In the genomic region with DNA sequence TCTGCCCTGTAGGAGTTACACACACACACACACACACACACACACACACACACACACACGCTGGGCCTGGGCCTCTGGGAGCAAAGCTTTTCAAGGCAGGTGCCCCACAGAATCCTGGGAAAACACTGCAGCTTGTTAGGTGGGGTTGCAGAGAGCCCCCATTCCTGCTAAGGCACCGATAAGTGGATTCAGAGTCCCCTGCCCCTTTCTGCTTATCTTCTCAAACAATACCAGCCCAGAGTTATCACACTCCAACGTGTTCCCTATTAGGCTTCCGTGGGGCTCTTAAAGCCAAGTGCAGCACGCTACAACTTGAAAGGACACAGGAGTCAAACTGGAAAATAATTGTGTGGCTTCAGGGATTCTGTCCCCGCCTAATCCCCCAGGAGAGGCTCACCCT, we compare ENCODE assay signal across 14 mouse cellular contexts.
DNase-seq lines count a peak whose midpoint lies in the region; ATAC-seq and TF ChIP-seq lines count a peak whose summit lies in the region.
"Had no signal": no experiment of that assay in that cellular context is flagged by ENCODE, and none has a peak within 500 bp of the region (broad histone marks: within the 10 kb centered on the region; RNA-seq: fewer than 3 reads in every experiment).

No protein-coding gene starts in this region.

- no peak overlapping the region for H3K9ac ChIP-seq in stomach, embryonic 14.5 days (replicated peaks; ENCODE audit: low read depth, low read length)
- H3K9ac ChIP-seq in stomach, postnatal 0 days (ENCODE audit: low read length), result no peak overlapping the region
- H3K9ac ChIP-seq in liver, embryonic 15.5 days, result peak overlapping the region; percentile 37; the same call in 1 of the 2 replicates
- H3K9ac ChIP-seq: intestine, embryonic 15.5 days; lung, embryonic 14.5 days had no signal

- peak overlapping the region; percentile 83 for H3K27ac ChIP-seq in heart, embryonic 10.5 days
- no peak overlapping the region for H3K27ac ChIP-seq in stomach, embryonic 14.5 days (ENCODE audit: low read length)
- H3K27ac ChIP-seq in stomach, postnatal 0 days (replicated peaks), result no peak overlapping the region
- peak overlapping the region; percentile 84 for H3K27ac ChIP-seq in liver, embryonic 15.5 days (replicated peaks)
- H3K27ac ChIP-seq: heart, adult 2 months; intestine, embryonic 15.5 days had no signal

- H3K4me2 ChIP-seq in stomach, embryonic 14.5 days (replicated peaks; ENCODE audit: low read depth, low read length), result no peak overlapping the region
- H3K4me2 ChIP-seq in stomach, postnatal 0 days (replicated peaks; ENCODE audit: low read depth), result no peak overlapping the region
- peak overlapping the region; percentile 39 for H3K4me2 ChIP-seq in liver, embryonic 15.5 days
- H3K4me2 ChIP-seq: intestine, embryonic 15.5 days; lung, embryonic 14.5 days had no signal

- peaks cover 30% of the 10 kb centered on the region for H3K4me1 ChIP-seq in heart, embryonic 10.5 days
- no peaks in the 10 kb centered on the region for H3K4me1 ChIP-seq in stomach, embryonic 14.5 days (ENCODE audit: control insufficient read depth, insufficient read depth, low read length)
- no peaks in the 10 kb centered on the region for H3K4me1 ChIP-seq in stomach, postnatal 0 days (replicated peaks; ENCODE audit: control insufficient read depth, insufficient read depth)
- H3K4me1 ChIP-seq in liver, embryonic 15.5 days (replicated peaks), result peaks cover 62% of the 10 kb centered on the region

- TF ChIP-seq CTCF in stomach, postnatal 0 days (IDR thresholded peaks at IDR 0.05; ENCODE audit: low read depth), result no peak

- no peak for TF ChIP-seq EP300 in stomach, postnatal 0 days (optimal IDR thresholded peaks at IDR 0.05)

- ATAC-seq in stomach, embryonic 14.5 days (ENCODE audit: insufficient number of reproducible peaks, insufficient read depth, low FRiP score, low read depth), result peak; percentile 28; the same call in 1 of the 2 replicates
- ATAC-seq in stomach, postnatal 0 days (ENCODE audit: low FRiP score, low TSS enrichment), result no peak
- ATAC-seq in liver, embryonic 15.5 days (ENCODE audit: insufficient read depth), result peak; percentile 87
- no peak for ATAC-seq in frontal cortex, adult (ENCODE audit: low TSS enrichment)
- ATAC-seq: intestine, embryonic 15.5 days had no signal

- intact Hi-C loops in heart, postnatal 25 days (cut with DNase I), result no loop called here

- no peaks in the 10 kb centered on the region for H3K36me3 ChIP-seq in heart, embryonic 10.5 days
- no peaks in the 10 kb centered on the region for H3K36me3 ChIP-seq in stomach, embryonic 14.5 days (ENCODE audit: control insufficient read depth, insufficient read depth, low read length)
- H3K36me3 ChIP-seq in stomach, postnatal 0 days (ENCODE audit: control insufficient read depth, insufficient read depth, low read length), result no peaks in the 10 kb centered on the region
- no peaks in the 10 kb centered on the region for H3K36me3 ChIP-seq in liver, embryonic 15.5 days (replicated peaks)
- H3K36me3 ChIP-seq: intestine, embryonic 15.5 days had no signal

- no peaks in the 10 kb centered on the region for H3K27me3 ChIP-seq in heart, embryonic 10.5 days (ENCODE audit: insufficient read depth, poor library complexity, severe bottlenecking)
- H3K27me3 ChIP-seq in stomach, embryonic 14.5 days (ENCODE audit: control insufficient read depth, insufficient read depth, low read length), result no peaks in the 10 kb centered on the region
- H3K27me3 ChIP-seq in stomach, postnatal 0 days (ENCODE audit: control insufficient read depth, insufficient read depth, low read length), result no peaks in the 10 kb centered on the region
- H3K27me3 ChIP-seq in liver, embryonic 15.5 days, result no peaks in the 10 kb centered on the region
- H3K27me3 ChIP-seq: intestine, embryonic 15.5 days had no signal

- H3K4me3 ChIP-seq in heart, embryonic 10.5 days, result no peak overlapping the region
- H3K4me3 ChIP-seq in stomach, embryonic 14.5 days (ENCODE audit: low read depth, low read length), result no peak overlapping the region
- H3K4me3 ChIP-seq in stomach, postnatal 0 days (ENCODE audit: low read depth, low read length), result no peak overlapping the region
- no peak overlapping the region for H3K4me3 ChIP-seq in liver, embryonic 15.5 days (replicated peaks)
- H3K4me3 ChIP-seq: heart, adult 2 months; intestine, embryonic 15.5 days had no signal

- DNase-seq in heart, embryonic 10.5 days (ENCODE audit: low spot score), result peak; percentile 85
- DNase-seq in heart, postnatal 25 days (ENCODE audit: low spot score), result no peak
- no peak for DNase-seq in stomach, postnatal 0 days (ENCODE audit: low spot score)
- no peak for DNase-seq in urinary bladder, postnatal 14 days (ENCODE audit: low spot score)
- no peak for DNase-seq in testis, postnatal 10 days (ENCODE audit: low spot score)
- DNase-seq: cerebellum, postnatal 36 days; heart, adult 2 months; kidney, postnatal 4 days; lung, embryonic 14.5 days; thymus, adult 2 months had no signal

- no peaks in the 10 kb centered on the region for H3K9me3 ChIP-seq in heart, embryonic 10.5 days
- H3K9me3 ChIP-seq in stomach, embryonic 14.5 days (ENCODE audit: control insufficient read depth, low read depth, low read length), result no peaks in the 10 kb centered on the region
- no peaks in the 10 kb centered on the region for H3K9me3 ChIP-seq in stomach, postnatal 0 days (ENCODE audit: control insufficient read depth, low read length)
- H3K9me3 ChIP-seq in liver, embryonic 15.5 days (replicated peaks), result no peaks in the 10 kb centered on the region
- H3K9me3 ChIP-seq: intestine, embryonic 15.5 days had no signal

- 23% methylated on average over 6 of the region's 6 CpGs for WGBS in heart, embryonic 10.5 days
- WGBS in stomach, embryonic 14.5 days, result 58% methylated on average over 6 of the region's 6 CpGs
- WGBS in stomach, postnatal 0 days, result 57% methylated on average over 6 of the region's 6 CpGs
- 15% methylated on average over 6 of the region's 6 CpGs for WGBS in liver, embryonic 15.5 days (ENCODE audit: insufficient replicate concordance)

Comparison
In these comparisons a context has a peak if more than half of its experiments do, and no peak if none do; other contexts are left out.
1. ATAC-seq: peak in stomach, embryonic 14.5 days (single experiment) and liver, embryonic 15.5 days (single experiment); none in stomach, postnatal 0 days (single experiment) and frontal cortex, adult (single experiment).
2. H3K27ac ChIP-seq: peak in heart, embryonic 10.5 days (single experiment) and liver, embryonic 15.5 days (single experiment); none in stomach, embryonic 14.5 days (single experiment) and stomach, postnatal 0 days (single experiment).